Mouse (Mus musculus) common myeloid progenitor, adult 5-6 weeks (primary cell): Measurements from ENCODE around the gene Kif11. TPM values are rescaled to one million over a fixed set of nuclear protein-coding genes. Genes with fewer than 3 reads are reported as not detected.

Experiments used
- ATAC-seq: replicated peaks from 2 replicates; pipeline ENCODE4 v1.8.0; 2016; ENCODE audit warnings: low read depth, mild to moderate bottlenecking, moderate TSS enrichment, inconsistent platforms; ENCODE audit not compliant: poor library complexity, severe bottlenecking
- total RNA-seq: library from RNA; stranded (forward); fragments of 200-1000, 187-1606 nt; gene quantifications from 2 replicates; pipeline ENCODE4 v1.2.3, GENCODE M21; 2017

Kif11 gene
- total RNA-seq, result 184 and 195 TPM in 2 replicates

DNA sequence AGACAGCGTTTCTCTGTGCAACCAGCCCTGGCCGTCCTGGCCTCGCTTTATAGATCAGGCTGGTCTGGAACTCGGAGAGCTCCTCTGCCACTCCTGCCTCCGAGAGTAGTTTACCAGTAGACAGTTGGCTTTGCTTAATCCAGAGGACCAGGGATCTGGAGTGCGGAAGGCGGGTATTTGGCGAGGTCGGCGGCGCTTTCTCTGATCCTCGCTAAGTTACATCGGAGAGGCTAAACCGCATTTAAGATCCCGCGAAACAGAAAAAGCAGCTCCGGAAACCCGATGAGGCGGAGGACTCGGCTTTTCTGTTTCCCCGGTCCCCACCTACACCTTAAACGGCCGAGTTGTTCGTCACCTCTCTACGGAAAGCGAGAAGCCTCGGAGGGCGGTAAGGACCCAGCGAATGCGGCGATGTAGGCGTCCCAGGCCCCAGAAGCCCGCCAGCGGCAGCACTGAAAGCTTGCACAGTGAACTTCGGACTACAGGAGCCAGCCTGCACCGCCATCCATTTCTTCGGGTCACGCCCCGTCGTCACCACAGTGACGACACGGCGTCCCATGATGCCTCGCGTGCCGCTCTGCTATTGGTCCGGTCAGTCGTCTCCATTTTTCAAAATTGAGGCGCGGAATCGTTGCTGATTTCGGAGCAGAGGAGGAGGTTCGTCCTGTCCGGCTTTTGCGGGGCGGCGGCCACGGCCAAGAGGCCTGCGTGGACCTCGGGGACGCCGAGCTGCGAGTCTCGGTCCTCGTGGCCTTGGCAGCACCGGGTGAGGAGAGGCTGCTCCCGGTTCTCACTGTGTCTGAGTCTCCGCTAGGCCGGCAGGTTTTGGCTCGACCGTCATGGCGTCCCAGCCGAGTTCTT, at the start of gene Kif11:
TSS of gene Kif11 (plus strand) at position 649 of the 861 bp plus-strand sequence.
- ATAC-seq, result peak; percentile 91

DNA sequence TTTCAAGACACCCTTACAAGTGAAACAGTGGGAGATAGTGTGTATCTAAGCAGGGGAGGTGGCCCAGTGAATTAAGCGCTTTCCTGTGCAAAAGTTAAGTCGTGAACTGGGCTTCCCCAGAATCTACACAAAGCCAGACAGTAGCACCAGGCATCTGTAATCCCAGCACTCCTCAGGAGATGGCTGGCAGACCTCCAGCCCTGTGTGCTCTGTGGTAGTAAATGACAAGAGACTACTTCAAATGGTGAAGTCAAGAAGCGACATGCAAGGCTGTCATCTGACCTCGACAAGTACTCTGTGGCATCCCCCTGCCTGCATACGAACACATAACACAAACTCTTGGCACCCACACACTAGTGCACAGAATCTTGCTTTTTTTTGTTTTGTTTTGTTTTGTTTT, 49.0 kb upstream of the Kif11 start:
- ATAC-seq, result no peak

DNA sequence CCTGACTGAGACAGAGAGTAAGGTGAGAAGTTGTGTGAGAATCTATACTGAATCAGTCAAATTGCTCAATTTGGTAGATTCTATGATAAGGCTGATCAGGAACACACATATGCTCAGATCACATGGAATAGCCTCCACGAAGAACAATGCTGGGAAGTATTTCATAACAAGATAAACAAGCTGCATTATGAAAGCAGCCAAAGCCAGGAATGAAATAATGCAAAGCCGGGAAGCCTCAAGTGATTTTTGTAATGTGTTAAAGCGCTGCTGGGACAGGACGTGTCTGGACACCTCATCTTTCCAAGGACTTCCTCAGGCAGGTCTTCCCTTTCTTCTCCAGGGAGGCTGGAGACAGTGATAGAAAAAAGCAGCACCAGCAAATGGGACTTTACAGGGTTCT, 43.5 kb upstream of the Kif11 start:
- ATAC-seq, result no peak

DNA sequence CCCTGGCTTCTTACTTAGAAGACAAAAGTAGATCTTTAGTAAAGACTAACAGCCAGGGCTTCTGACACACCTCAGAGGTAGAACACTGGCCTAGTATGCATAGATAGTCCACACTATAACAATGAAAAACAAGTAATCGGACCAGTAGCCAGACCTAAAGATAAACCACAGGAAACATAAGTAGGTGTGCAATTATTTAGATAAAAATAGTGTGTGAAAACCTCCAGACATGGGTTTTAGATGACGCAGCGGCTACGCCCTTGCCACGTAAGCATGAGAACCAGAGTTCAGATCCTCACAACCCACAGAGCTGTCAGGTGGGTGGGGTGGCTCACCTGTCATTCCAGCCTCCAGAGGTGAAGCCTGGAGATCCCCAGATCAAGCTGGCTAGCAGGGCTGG, 42.8 kb upstream of the Kif11 start:
- ATAC-seq, result peak; percentile 55

DNA sequence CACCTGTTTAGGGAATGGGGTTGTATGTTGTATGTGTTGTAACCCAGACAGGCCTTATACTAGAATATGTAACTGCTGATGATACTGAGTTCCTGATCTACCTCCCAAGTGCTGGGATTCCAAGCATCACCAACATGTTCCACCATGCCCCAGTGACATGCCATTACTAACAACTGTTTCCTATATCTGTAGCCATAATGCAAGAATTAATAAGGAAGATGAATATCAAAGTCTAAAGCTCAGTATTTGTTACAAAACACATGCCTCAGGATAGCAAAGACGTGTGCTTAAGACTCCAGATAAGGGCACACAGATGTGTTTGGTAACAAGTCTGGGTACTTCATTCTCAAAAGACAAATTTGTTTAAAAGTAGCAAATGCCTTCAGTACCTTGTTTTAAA, 40.8 kb upstream of the Kif11 start:
- no peak for ATAC-seq

DNA sequence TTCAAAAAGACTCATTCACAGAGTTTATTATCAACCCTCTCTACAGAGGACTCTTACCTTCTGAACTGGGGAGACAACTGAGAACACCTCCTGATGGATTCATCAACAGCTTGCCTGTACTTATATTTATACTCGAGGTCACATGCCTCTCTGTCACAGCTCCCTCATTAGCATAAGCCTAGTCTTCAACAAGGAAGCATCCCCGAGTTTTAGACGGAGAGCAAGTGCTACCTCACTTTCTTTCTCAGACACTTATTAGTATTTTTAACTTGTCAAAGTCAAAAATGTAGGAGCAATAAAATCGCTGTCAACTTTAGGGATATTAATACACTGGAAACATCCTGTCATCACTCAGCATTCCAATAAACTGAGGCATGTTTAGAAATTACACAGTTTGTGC, 38.5 kb upstream of the Kif11 start, which contains the start of gene Ide:
TSS of gene Ide (minus strand) at position 101 of the 400 bp plus-strand sequence.
- no peak for ATAC-seq

DNA sequence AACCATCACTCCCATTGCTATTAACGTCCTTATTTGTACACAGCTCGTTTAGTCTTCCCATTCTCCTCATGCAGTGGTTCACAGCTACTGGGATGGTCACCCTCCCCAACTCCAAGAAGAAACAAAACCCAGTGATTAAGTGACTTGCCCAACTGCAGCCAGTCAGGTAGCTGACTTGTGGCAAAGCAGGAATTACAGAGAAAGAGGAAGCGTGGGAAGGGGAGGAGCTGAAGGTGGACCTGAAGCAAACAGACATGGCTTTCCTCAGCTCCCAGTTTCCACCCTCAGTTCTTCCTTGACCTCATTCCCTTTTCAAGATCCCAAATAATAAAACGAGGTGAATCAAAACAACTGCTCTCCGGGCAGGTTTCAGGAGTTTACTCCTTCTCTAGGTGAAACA, 35.7 kb upstream of the Kif11 start:
- ATAC-seq, result peak; percentile 39; the same call in 1 of the 2 replicates

DNA sequence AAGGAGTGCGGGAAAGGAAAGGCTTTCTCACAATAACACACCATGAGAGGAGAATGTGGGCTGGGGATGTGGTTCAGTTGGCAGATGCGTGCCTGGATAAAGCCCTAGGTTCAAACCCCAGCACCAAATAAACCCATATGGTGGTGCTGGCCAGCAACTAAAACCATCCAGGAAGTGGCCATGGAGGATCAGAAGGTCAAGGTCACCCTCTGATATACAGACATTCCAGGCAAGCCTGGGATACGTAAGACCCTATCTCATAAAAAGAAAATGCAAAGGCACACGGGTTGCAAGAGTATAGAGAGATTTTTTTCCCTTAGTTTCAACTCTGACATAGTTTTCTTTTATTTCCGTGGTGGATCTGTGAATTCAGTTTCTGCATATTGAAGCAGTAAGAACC, 35.3 kb upstream of the Kif11 start:
- ATAC-seq, result 0 out of 2 replicates have a peak, but pooled peaks have one; percentile 2

DNA sequence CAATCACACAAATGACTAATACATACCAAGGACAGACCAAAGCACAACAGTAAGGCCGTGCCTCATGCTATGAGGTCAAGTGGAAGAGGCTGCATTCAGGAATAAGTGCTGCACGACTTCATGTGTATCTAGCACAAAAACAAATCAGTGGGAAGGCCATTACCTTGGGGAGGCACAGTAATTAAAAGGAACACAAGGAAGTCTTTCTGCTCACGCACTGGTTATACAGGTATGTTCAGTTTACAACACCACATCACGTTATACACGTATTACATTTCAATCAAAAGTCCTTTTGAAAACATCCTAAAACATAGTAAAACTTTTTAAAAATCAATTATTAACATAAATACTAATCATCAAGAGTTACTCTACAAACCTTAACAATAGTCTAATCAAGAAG, 32.3 kb upstream of the Kif11 start:
- no peak for ATAC-seq

DNA sequence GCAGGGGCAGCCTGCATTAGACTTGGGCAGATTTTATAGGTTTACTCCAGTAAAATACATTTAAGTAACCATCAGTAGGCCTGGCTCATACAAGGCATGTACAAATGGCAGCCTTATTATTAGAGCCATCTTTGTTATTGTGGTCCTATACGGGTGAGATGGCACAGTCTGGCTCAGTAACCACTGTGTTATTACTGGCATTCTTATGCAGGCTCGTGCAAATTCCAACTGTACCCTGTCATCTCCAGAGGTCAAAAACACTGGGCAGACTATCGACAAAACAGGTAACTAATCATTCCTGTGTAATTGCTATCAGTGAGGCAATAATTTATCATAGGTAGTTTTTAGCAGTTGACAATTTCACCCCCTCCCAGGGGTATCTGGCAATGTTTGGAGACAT, 29.9 kb upstream of the Kif11 start:
- ATAC-seq, result no peak

DNA sequence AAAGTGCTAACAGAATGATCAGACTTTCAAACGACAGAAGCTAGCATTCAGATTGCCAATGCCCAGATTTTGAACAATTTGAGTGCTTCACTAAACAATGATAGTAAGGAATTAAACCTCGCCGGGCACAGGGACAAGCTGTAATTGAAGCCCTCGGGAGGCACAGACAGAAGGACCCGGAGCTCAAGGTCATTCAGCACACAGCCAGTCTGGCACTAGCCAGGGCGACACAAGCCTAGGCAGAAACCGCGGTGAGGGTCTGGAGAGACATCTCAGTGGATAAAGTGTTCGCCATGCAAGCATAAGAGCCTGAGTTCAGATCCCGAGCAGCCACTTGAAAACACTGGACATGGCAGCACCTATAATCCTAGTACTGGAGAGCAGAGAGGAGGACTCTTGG, 27.9 kb upstream of the Kif11 start:
- no peak for ATAC-seq

DNA sequence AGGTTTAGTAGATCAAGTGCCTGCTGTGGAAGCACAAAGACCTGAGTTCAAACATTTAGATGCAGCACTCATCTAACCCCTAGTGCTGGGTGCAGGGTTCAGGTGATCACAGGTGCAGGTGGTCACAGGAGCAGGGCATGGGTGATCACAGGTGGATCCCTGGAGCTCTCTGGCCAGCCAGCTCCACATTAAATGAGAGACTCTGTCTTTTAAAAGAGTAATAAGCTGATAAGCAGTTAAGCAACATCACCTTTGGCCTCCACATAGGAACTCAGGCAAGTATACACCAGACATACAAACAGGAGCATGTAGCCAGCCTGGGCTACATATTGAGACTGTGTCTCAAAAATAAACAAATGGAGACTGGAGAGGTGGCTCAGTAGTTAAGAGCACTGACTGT, 27.3 kb upstream of the Kif11 start:
- no peak for ATAC-seq

DNA sequence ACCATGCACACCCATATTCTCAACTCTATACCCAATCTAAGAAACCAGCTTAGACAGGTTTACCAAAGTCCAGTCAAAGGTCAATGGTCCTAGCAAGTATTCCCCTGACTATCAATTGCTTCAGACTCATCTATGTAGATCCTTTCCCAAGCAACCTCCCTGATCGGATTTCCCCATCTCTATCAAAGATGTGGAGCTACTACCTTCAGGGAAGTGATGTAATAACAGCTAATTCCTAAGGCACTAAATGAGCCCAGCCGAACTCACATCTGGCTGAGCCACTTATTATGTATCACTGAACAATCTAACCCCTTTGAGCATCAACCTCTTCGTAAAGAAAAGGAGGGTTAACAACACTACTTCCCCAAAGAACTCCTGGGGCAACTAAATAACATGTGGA, 23.4 kb upstream of the Kif11 start:
- no peak for ATAC-seq

DNA sequence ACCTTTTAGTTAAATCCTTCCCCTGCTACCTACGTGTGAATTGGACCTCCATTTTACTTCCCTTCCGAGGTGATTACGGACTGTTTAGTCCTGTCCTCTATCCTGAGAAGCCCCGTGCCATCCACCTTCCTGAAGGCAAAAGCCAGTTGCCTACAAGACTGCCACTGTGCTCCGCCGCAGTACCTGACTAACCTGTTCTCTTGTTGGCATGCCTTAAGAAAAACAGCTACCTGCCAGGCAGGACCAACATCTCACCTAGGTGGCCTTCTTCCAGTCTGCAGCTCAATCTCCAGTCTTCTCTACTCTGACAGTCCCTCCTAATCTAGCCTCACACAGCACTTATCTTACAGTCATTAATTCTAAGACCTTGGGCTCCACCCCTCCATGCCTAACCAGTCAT, 22.9 kb upstream of the Kif11 start:
- ATAC-seq, result no peak

DNA sequence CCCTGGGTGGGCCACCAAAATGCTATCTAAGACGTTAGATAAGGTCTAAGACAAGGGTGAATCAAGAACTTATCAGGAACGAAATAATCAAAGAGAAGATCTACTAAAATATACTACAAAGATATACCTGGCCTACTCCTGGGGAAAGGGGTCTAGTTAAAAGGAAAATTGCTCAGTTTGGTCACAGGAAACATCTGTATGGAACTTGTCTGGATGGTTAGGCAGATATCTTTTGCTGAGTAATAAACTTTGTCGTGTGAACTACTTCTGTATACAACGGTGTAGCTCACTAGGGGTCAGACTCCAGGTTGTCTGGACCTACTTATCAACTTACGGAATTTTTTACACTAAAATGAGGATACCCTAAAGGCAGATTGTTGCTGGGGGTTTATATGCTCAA, 16.2 kb upstream of the Kif11 start:
- ATAC-seq, result peak; percentile 65

DNA sequence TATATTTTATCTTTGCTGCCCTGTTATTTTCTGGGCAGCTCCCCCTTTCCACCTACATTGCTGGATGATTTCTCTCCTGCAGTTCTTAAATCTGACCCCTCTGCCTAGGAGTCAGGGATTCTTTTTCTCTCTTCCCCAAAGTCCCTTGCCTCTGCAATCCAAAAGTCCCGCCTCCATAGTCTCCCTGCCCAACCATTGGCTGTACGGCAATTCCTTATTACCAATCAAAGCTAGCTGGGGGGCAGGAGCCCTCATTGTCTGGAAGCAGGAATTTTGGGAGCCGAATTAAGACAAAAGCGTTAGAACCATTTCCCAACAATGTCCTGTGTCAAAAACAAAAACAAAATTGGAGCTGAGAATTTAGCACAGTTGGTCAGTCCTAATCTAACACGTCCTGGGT, 13.7 kb upstream of the Kif11 start:
- no peak for ATAC-seq

DNA sequence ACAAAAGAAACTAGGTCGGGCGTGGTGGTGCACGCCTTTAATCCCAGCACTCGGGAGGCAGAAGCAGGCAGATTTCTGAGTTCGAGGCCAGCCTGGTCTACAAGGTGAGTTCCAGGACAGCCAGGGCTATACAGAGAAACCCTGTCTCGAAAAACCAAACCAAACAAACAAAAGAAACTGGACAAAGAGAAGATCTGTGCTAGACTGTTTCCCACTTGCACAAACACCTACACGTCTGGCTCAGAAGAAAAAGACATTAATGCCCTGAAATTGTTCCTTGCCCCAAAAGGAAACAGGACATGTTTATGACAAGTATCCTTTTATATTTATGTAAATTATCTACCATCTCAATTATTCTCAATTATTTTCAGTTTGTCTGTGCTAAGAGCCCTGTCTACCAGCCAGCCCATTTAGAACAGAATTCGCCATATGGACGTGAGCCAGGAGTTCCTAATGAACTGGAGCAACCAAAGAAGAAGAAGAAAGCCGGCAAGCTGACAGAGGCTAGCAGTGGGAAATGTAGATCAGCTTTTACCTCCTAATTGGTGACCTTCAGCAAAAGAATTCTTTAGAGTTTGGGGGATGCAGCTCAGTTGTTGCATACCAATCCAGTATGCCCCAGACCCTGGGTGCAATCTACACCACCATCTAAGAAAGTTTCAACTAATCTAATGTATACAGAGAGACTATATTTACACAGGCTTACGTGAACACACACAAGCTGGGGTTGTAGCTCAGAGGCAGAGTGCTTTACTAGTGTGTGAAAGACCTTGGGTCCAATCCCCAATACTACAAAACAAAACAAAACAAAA, 12.9 kb upstream of the Kif11 start:
- ATAC-seq, result no peak

DNA sequence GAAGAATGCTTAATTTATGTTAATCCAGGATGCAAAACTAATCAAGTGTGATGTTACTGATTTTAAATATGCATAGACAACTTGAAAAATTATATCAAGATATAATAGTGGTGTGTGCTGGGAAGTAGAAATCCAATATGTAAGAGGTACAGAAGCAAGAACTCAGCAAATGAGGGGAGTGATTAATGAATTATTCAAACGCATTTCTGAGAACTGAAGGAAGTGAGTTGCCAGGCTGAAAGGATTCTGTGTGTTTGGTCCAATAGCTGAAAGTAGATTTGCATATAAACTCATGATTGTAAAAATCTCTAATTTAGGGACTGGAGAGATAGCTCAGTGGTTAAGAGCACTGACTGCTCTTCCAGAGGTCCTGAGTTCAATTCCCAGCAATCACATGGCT, 7.2 kb upstream of the Kif11 start:
- ATAC-seq, result no peak

DNA sequence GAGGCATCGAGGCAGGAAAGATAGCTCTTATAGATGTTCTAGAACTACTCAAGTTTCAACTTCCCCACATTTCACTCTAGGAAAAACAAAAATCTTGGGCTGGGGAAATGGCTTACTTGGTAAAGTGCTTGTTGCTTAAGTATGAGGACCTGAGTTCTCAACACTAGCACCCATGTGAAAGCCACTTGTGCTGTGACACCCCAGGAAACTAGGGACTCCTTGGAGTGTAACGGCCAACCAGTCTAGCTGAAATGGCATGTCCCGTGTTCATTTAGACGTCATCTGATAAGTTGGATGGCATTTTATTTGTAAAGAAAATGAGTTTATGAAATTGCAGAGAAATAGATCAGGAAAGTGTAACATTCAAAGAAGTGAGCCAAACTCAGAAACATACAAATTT, 6.3 kb upstream of the Kif11 start:
- ATAC-seq, result no peak

DNA sequence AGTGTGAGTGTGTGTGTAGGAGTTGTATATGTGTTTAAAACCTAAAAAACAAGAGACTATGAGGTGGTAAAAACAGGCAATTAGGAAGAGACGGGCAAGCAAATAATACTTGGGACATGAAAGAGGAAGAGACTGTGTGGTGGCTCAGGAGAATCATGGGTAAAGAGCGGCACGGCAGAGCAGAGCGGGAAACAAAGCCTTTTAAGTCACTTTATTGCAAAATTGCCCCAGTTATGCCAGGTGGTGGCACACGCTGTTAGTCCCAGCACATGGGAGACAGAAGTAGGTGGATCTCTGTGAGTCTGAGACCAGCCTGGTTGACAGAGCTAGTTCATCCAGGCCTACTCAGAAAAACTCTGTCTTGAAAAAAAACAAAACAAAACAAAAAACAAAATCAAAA, 5.8 kb upstream of the Kif11 start:
- peak; percentile 76 for ATAC-seq
